Mouse (Mus musculus) thymus, adult 2 months (tissue): Measurements from ENCODE around the gene Ppt2.

ENCODE experiments used
- CTCF ChIP-seq: fragments of 200-500 bp; IDR thresholded peaks from 2 replicates; pipeline ENCODE4 v1.5.1; 2012; ENCODE audit warnings: mild to moderate bottlenecking, control low read depth, low read length, moderate library complexity, borderline replicate concordance; ENCODE audit not compliant: control insufficient read depth, poor library complexity, insufficient read depth; ENCODE audit errors: extremely low read depth
- POLR2A ChIP-seq: fragments of 200-500 bp; IDR thresholded peaks from 2 replicates; pipeline ENCODE4 v1.6.1; 2012; ENCODE audit warnings: mild to moderate bottlenecking, low read length, control low read depth, moderate library complexity; ENCODE audit not compliant: control insufficient read depth, poor library complexity, insufficient read depth; ENCODE audit errors: extremely low read depth

DNA sequence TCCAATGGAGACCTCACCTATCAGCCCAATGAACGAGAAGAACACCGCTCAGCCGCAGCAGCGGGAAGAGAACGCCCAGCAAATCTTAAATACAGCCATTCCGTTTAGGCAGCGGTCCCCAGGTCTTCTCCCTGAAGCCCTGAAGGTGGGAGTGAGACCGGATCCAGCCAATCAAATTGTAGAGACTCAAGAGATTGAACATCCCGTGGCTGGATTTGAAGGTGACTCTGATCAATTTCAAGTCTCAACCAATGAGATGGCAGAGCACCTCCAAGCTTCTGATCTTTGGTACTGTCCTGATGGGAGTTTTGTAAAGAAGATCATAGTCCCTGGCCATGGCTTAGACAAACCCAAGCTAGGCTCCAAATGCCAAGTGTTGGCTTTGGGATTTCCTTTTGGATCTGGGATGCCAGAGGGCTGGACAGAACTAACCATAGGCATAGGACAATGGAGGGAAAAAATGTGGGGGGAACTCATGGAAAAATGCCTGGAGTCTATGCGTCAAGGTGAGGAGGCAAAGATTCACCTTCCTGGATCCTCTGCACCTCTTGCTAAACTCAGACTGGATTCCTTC lies 17.0 kb upstream of the Ppt2 start:
- TF ChIP-seq POLR2A (no peak), CTCF (no peak)
